Mouse (Mus musculus): ENCODE results near the gene Ankrd35. TPM values are rescaled to one million over a fixed set of nuclear protein-coding genes. Genes with fewer than 3 reads are reported as not detected.
A peak's percentile ranks its signal among the peaks of the same experiment; 100 is the strongest.

Gene Ankrd35
- 2.9 and 3.2 TPM in 2 replicates for polyA plus RNA-seq (2015; fragmentation: Nextera tagmentation; extraction: Ambion mirVana)

DNA sequence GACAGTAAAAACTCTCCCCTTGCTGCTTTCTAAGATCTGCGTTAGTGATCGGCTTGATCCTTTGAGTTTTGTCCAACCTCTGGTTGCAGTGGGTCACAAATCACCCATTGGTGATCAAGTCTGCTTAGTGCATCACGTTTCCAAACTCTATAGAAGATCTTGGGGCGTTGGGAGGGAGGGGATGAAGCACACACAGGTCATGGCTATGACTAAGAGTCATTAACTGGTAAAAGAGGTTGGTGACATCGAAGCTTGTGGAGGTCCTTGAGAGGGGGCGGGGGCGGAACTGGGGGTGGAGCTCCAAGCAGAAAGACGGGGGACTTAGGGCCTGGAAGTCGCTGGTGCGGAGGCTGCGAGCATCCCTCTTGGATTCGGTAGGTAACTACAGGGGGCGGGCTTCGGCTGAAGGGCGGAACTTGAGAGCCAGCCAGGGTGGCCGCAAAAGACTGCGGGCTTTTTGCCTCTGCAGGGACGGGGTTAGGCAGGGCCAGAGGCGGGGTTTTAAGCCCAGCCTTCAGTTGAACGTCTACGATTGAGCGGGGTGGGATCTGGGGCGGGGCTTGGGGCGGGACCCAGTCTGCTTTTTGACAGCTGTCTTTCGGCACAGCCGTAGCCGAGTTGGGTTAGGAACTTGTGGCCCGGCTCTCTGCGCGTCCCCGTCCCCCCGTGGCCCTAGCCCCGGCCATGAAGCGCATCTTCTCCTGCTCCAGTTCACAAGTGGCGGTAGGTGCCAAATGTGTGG is at the start of gene Ankrd35:
Gene Ankrd35, plus strand, starts transcription at position 405 of the 742 bp plus-strand sequence.
- Histone ChIP-seq H3K36me3 (ENCODE audit: control insufficient read depth, insufficient read depth, low read length) (no peaks in the 10 kb centered on the region), H3K27ac (ENCODE audit: low read length) (no peak within 1 kb of the TSS)

DNA sequence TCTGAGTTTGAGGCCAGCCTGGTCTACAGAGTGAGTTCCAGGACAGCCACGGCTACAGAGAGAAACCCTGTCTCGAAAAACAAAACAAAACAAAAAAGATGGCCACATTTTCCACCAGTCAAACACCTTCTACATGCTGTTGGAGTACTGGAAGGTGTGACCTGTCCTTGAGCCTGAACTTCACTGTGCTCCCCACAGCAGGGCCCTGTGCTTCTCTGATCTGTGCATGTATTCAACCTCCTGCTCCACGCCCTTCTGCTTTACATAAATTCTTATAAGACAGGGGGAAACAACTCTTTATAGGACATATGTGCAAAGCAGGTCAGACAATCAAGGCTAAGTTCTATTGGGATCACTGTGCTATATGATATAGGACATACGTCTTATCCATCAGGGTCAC is 46.7 kb upstream of the Ankrd35 start:
- no peak overlapping the region for H3K27ac ChIP-seq (ENCODE audit: low read length)
- H3K4me1 ChIP-seq (ENCODE audit: control insufficient read depth, insufficient read depth, low read length): no peaks in the 10 kb centered on the region
- no peaks in the 10 kb centered on the region for H3K9me3 ChIP-seq (replicated peaks; ENCODE audit: control insufficient read depth, low read length, poor library complexity, severe bottlenecking)
- no peak overlapping the region for H3K4me3 ChIP-seq (ENCODE audit: low read depth, low read length)
- H3K27me3 ChIP-seq (ENCODE audit: control insufficient read depth, insufficient read depth, low read depth, low read length): no peaks in the 10 kb centered on the region
- no peak overlapping the region for H3K4me2 ChIP-seq (ENCODE audit: low read length)
- peaks cover 32% of the 10 kb centered on the region for H3K36me3 ChIP-seq (ENCODE audit: control insufficient read depth, insufficient read depth, low read length)
- no peak for ATAC-seq
- 95% methylated on average over 4 of the region's 4 CpGs for WGBS
- no peak overlapping the region for H3K9ac ChIP-seq (ENCODE audit: low read depth, low read length)

More for the DNA sequence above, at the start of gene Ankrd35:
- Histone ChIP-seq H3K9me3 (replicated peaks; ENCODE audit: control insufficient read depth, low read length, poor library complexity, severe bottlenecking) (no peaks in the 10 kb centered on the region), H3K4me1 (ENCODE audit: control insufficient read depth, insufficient read depth, low read length) (peaks cover 5% of the 10 kb centered on the region; the same call in 1 of the 2 replicates), H3K4me2 (ENCODE audit: low read length) (peak within 1 kb of the TSS; percentile 67), H3K4me3 (ENCODE audit: low read depth, low read length) (peak within 1 kb of the TSS; percentile 51), H3K27me3 (ENCODE audit: control insufficient read depth, insufficient read depth, low read depth, low read length) (peaks cover 12% of the 10 kb centered on the region), H3K9ac (ENCODE audit: low read depth, low read length) (peak within 1 kb of the TSS; percentile 56)
- 5% methylated on average over 34 of the region's 35 CpGs for WGBS
- peak; percentile 92 for ATAC-seq

DNA sequence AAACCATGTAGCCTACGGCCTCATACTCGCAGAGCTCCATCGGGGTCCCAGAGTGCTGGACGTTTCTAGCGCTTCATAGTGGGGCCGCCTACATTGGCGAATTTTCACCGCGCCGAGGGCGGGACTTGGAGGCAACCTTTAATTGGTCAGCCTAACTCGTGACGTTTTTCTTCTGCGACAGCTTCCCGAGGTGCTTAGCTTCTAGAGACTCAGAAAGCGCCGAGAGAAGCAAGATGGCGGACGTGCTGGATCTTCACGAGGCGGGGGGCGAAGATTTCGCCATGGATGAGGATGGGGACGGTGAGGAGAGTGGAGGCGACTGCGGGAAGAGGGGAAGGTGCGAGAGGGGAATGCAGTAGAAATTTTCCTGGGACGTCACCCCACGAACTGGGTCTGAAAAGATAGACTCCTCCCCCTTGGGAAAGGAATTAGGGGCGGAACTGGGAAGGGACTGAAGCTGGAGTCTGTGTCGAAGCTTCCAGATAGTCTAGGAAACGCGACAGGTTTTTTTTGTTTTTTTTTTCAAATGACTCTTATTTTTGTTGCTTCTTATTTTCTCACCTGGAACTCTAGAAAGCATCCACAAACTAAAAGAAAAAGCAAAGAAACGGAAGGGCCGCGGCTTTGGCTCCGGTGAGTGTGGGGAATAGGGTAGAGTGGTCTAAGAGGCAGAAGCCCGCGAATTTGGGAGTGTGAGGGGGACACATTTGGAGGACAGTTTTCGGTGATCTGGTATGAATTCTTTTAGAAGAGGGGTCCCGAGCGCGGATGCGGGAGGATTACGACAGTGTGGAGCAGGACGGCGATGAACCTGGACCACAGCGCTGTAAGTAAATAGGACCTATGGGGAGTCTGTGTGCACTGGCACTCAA is 40.0 kb upstream of the Ankrd35 start, which contains the start of gene Rbm8a:
Gene Rbm8a, plus strand, starts transcription at position 205 of the 872 bp plus-strand sequence.
- peaks cover 6% of the 10 kb centered on the region; the same call in 1 of the 2 replicates for H3K36me3 ChIP-seq (ENCODE audit: control insufficient read depth, insufficient read depth, low read length)

DNA sequence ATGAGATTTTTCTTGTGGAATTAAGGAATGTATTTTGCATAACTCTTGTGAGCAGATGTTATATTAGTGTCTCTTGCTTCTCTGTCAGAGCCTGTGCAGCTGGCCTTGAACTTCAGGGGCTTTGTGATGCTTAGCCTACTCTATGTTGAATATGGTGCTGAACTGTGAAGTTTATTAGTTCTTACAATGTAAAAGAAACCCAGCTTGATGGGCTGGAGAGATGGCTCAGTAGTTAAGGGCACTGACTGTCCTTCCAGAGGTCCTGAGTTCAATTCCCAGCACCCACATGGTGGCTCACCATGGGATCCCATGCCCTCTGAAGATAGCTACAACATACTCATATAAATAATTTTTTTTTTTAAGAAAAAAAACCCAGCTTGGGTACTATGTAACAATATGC is 37.9 kb upstream of the Ankrd35 start:
- no peak for ATAC-seq
- H3K27me3 ChIP-seq (ENCODE audit: control insufficient read depth, insufficient read depth, low read depth, low read length): no peaks in the 10 kb centered on the region
- H3K9me3 ChIP-seq (replicated peaks; ENCODE audit: control insufficient read depth, low read length, poor library complexity, severe bottlenecking): no peaks in the 10 kb centered on the region
- H3K27ac ChIP-seq (ENCODE audit: low read length): no peak overlapping the region
- H3K4me2 ChIP-seq (ENCODE audit: low read length): no peak overlapping the region
- H3K9ac ChIP-seq (ENCODE audit: low read depth, low read length): no peak overlapping the region
- H3K4me3 ChIP-seq (ENCODE audit: low read depth, low read length): no peak overlapping the region
- peaks cover 4% of the 10 kb centered on the region; the same call in 1 of the 2 replicates for H3K36me3 ChIP-seq (ENCODE audit: control insufficient read depth, insufficient read depth, low read length)
- H3K4me1 ChIP-seq (ENCODE audit: control insufficient read depth, insufficient read depth, low read length): peaks cover 29% of the 10 kb centered on the region

More for the DNA sequence above, 40.0 kb upstream of the Ankrd35 start, which contains the start of gene Rbm8a:
- no peaks in the 10 kb centered on the region for H3K9me3 ChIP-seq (replicated peaks; ENCODE audit: control insufficient read depth, low read length, poor library complexity, severe bottlenecking)
- H3K27ac ChIP-seq (ENCODE audit: low read length): peak within 1 kb of the TSS; percentile 72
- peak; percentile 96 for ATAC-seq
- H3K27me3 ChIP-seq (ENCODE audit: control insufficient read depth, insufficient read depth, low read depth, low read length): no peaks in the 10 kb centered on the region
- H3K9ac ChIP-seq (ENCODE audit: low read depth, low read length): peak within 1 kb of the TSS; percentile 75
- WGBS: under 1% methylated on average over 48 of the region's 48 CpGs
- peak within 1 kb of the TSS; percentile 84 for H3K4me2 ChIP-seq (ENCODE audit: low read length)
- H3K4me3 ChIP-seq (ENCODE audit: low read depth, low read length): peak within 1 kb of the TSS; percentile 59
- peaks cover 18% of the 10 kb centered on the region for H3K4me1 ChIP-seq (ENCODE audit: control insufficient read depth, insufficient read depth, low read length)

DNA sequence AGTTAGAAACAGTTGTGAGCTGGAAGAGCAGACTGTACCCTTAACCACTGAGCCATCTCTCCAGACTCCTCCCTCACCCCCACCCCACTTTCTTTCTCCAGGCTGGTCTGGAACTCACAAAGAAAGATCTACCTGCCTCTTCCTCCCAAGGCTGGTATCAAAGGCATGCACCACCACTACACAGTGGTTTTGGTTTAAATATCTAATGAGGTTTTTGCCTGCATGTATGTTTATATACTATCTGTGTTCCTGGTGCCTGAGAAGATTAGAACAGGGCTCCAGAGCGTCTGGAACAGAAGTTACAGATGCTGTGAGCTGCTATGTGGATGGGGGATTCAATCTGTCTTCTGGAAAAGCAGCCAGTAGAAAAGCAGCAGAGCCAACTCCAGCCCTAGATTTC is 35.9 kb upstream of the Ankrd35 start:
- Histone ChIP-seq H3K4me1 (ENCODE audit: control insufficient read depth, insufficient read depth, low read length) (peaks cover 30% of the 10 kb centered on the region), H3K27me3 (ENCODE audit: control insufficient read depth, insufficient read depth, low read depth, low read length) (no peaks in the 10 kb centered on the region), H3K36me3 (ENCODE audit: control insufficient read depth, insufficient read depth, low read length) (peaks cover 12% of the 10 kb centered on the region), H3K27ac (ENCODE audit: low read length) (no peak overlapping the region), H3K9ac (ENCODE audit: low read depth, low read length) (no peak overlapping the region), H3K9me3 (replicated peaks; ENCODE audit: control insufficient read depth, low read length, poor library complexity, severe bottlenecking) (no peaks in the 10 kb centered on the region), H3K4me2 (ENCODE audit: low read length) (no peak overlapping the region), H3K4me3 (ENCODE audit: low read depth, low read length) (no peak overlapping the region)
- 74% methylated on average over 1 of the region's 1 CpGs for WGBS
- no peak for ATAC-seq

DNA sequence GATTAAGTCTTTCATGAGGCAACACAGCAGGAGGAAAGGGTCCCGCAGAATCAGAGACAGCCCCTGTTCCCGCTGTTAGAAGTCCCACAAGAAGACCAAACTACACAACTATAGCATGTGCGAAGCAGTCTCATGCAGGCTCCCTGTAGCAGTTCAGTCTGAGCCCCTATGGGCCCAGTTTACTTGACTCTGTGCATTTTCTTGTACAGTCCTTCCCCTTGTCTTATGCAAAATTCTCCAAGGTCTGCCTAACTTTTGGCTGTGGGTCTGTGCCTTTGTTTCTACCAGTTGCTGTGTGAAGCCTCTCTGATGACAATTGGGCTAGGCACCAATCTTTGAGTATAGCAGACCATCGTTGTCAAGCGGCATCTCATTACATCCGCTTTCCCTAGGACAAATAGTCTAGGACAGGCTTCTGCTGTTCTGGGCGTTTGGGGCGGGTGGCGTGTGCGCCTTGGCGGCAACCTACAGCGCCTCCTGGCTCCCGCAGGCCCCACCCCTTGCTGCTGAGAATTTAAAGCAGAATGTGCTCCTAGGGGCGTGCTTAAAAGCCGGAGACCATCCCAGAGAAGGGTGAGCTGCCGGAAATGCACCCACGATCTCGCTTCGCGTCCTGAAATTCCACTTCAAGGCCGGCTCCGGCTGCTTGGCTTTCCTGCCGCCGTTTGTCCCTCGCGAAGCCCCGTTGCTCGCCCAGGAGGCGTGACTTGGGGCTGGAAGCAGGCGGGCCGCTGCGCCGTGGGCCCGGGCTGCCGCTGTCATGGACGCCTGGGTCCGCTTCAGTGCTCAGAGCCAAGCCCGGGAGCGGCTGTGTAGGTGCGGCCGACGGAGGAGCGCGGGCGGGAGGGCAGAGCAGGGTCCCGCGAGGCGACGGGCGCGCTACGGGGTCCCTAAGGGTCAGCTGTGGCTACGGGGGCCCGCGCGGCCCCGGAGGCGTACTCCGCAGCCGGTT is 34.7 kb upstream of the Ankrd35 start, which contains the start of the genes Pex11b and Gm42957:
Gene Pex11b, plus strand, starts transcription at position 449 of the 952 bp plus-strand sequence.
Gene Gm42957, plus strand, starts transcription at position 547 of the 952 bp plus-strand sequence.
- H3K4me1 ChIP-seq (ENCODE audit: control insufficient read depth, insufficient read depth, low read length): peaks cover 27% of the 10 kb centered on the region
- peaks cover 17% of the 10 kb centered on the region for H3K36me3 ChIP-seq (ENCODE audit: control insufficient read depth, insufficient read depth, low read length)
- H3K9ac ChIP-seq (ENCODE audit: low read depth, low read length): peak within 1 kb of the TSS; percentile 98
- 1% methylated on average over 58 of the region's 60 CpGs for WGBS
- peak within 1 kb of the TSS; percentile 88 for H3K4me2 ChIP-seq (ENCODE audit: low read length)
- no peaks in the 10 kb centered on the region for H3K27me3 ChIP-seq (ENCODE audit: control insufficient read depth, insufficient read depth, low read depth, low read length)
- peak within 1 kb of the TSS; percentile 89 for H3K27ac ChIP-seq (ENCODE audit: low read length)
- ATAC-seq: peak; percentile 89
- H3K9me3 ChIP-seq (replicated peaks; ENCODE audit: control insufficient read depth, low read length, poor library complexity, severe bottlenecking): no peaks in the 10 kb centered on the region
- peak within 1 kb of the TSS; percentile 95 for H3K4me3 ChIP-seq (ENCODE audit: low read depth, low read length)

DNA sequence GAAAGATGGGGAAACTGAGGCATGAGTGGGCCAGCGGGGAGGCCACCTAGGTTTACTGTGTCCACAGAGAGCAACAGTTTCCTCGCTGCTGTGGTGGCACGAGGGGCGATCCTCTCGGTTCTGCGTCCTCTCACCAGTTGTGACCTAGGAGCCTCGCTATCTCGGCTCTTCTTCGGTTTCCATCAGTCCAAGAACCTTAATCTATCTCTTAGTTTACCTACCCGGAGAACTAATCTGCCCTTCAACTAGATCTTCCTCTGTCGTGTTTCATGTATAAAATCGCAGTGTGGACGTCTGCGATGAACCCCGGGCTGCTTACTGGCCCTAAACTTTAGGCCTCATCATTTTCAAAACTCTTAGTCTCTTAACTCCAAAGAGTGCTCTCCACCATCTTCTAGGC is 34.0 kb upstream of the Ankrd35 start:
- ATAC-seq: peak; percentile 18
- H3K4me2 ChIP-seq (ENCODE audit: low read length): peak overlapping the region; percentile 88
- peak overlapping the region; percentile 89 for H3K27ac ChIP-seq (ENCODE audit: low read length)
- H3K4me1 ChIP-seq (ENCODE audit: control insufficient read depth, insufficient read depth, low read length): peaks cover 22% of the 10 kb centered on the region
- H3K9ac ChIP-seq (ENCODE audit: low read depth, low read length): peak overlapping the region; percentile 98
- no peaks in the 10 kb centered on the region for H3K27me3 ChIP-seq (ENCODE audit: control insufficient read depth, insufficient read depth, low read depth, low read length)
- H3K4me3 ChIP-seq (ENCODE audit: low read depth, low read length): peak overlapping the region; percentile 95
- WGBS: 12% methylated on average over 15 of the region's 15 CpGs
- no peaks in the 10 kb centered on the region for H3K9me3 ChIP-seq (replicated peaks; ENCODE audit: control insufficient read depth, low read length, poor library complexity, severe bottlenecking)
- peaks cover 18% of the 10 kb centered on the region for H3K36me3 ChIP-seq (ENCODE audit: control insufficient read depth, insufficient read depth, low read length)

DNA sequence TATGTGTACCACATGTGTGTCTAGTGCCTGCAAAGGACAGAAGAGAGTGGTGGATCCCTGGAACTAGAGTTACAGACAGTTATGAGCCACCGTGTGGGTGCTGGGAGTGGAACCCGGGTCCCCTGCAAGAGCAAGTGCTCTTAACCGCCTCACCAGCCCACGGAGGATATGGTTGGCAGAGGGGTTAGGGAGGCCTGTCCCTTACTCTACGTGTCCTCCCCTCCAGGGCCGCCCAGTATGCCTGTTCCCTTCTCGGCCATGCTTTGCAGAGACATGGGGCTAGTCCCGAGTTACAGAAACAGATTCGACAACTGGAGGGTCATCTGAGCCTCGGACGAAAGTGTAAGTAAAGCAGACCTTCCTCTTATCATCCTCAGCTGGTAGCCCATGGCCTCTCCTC is 33.5 kb upstream of the Ankrd35 start:
- H3K9ac ChIP-seq (ENCODE audit: low read depth, low read length): no peak overlapping the region
- 79% methylated on average over 11 of the region's 11 CpGs for WGBS
- H3K27ac ChIP-seq (ENCODE audit: low read length): no peak overlapping the region
- peaks cover 19% of the 10 kb centered on the region for H3K4me1 ChIP-seq (ENCODE audit: control insufficient read depth, insufficient read depth, low read length)
- H3K4me2 ChIP-seq (ENCODE audit: low read length): peak overlapping the region; percentile 88
- H3K4me3 ChIP-seq (ENCODE audit: low read depth, low read length): peak overlapping the region; percentile 95
- H3K27me3 ChIP-seq (ENCODE audit: control insufficient read depth, insufficient read depth, low read depth, low read length): no peaks in the 10 kb centered on the region
- peaks cover 18% of the 10 kb centered on the region for H3K36me3 ChIP-seq (ENCODE audit: control insufficient read depth, insufficient read depth, low read length)
- no peaks in the 10 kb centered on the region for H3K9me3 ChIP-seq (replicated peaks; ENCODE audit: control insufficient read depth, low read length, poor library complexity, severe bottlenecking)
- ATAC-seq: no peak

Measured in midbrain, embryonic 16.5 days (tissue).